Mouse (Mus musculus): Measurements from ENCODE around the gene Tab1. TPM values are rescaled to one million over a fixed set of nuclear protein-coding genes. Genes with fewer than 3 reads are reported as not detected.

Tab1 gene
- total RNA-seq, 2 experiments from 2014 or later = 0.58 to 6.5 TPM

- no peak for ATAC-seq (replicated peaks; ENCODE audit: low FRiP score, poor library complexity, severe bottlenecking)
Observed at GRCm38 (mm10) chr15:80188927-80189326, 56.0 kb downstream of the Tab1 start.

DNA sequence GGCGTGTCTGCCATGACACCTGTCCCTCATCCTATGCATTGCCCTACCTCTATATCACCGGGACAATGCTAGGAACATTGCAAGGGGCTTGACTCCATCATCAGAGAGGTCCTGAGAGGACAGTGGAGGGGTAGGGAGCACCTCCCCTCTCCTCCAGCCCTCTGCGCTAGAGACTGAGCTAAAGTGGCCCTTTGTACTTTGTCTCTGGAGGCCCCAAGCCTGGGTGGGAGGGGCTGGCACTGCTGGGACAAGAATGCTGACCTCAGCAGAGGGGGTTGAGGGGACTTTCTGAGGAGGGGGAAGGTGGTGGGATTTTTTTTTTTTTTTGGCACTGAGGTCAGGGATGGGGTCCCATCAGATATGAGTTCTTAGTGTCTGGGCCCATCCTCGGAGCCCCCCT lies 57.1 kb downstream of the Tab1 start:
- no peak for ATAC-seq (replicated peaks; ENCODE audit: low FRiP score, poor library complexity, severe bottlenecking)

DNA sequence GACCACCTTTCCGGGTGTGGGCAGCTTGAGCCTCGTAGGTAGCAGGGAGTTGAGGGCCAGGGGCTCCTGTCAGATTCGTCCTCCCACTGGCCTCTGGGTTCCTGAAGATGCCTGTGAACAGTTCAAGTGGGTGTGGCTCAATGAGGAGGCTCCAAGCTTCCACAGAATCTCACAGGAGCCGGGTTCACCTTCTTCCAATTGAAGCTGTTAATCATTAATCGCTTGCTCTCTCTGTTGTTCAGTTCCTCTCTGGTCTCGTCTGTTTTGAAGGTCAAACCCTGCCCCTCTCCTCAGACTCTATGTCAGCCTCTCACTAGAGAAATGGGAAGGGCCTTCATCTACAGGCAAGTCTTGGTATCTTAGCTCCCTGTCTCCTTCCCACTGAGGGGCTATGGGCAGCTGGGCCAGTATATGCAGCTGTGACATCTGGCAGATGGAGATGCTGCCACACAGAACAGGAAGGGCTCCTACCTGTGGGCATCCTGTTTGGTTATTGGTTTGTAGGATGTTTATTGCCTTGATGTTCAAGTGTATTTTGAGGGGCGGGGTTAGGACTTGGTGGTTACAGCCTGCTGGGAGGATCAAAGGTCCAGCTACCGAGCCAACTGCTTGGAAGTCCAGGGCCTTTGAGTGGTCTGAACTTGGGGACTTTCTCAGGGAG lies 58.8 kb downstream of the Tab1 start:
- no peak for ATAC-seq (replicated peaks; ENCODE audit: low FRiP score, poor library complexity, severe bottlenecking)

DNA sequence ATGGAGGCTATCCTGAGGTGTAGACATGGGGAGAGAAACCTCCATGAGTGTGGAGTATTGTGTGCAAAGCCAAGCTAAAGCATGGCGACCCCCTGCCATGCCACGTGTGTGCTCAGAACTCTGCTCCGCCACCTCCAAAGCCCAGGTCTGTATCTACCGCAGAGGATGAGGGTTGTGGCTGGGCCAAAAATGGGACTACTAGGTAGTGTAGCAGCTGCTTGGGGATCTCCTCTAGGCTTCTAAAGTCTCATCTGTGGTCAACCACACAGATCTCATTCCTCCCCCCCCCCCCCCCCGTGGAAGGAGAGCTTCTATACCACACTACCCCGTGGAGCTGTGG lies 59.3 kb downstream of the Tab1 start:
- ATAC-seq (replicated peaks; ENCODE audit: low FRiP score, poor library complexity, severe bottlenecking) = no peak

GRCm38 (mm10) chr15:80192847-80193246 lies 59.9 kb downstream of the Tab1 start:
- no peak for ATAC-seq (replicated peaks; ENCODE audit: low FRiP score, poor library complexity, severe bottlenecking)

GRCm38 (mm10) chr15:80199556-80199955 lies 66.6 kb downstream of the Tab1 start:
- no peak for ATAC-seq (replicated peaks; ENCODE audit: low FRiP score, poor library complexity, severe bottlenecking)

DNA sequence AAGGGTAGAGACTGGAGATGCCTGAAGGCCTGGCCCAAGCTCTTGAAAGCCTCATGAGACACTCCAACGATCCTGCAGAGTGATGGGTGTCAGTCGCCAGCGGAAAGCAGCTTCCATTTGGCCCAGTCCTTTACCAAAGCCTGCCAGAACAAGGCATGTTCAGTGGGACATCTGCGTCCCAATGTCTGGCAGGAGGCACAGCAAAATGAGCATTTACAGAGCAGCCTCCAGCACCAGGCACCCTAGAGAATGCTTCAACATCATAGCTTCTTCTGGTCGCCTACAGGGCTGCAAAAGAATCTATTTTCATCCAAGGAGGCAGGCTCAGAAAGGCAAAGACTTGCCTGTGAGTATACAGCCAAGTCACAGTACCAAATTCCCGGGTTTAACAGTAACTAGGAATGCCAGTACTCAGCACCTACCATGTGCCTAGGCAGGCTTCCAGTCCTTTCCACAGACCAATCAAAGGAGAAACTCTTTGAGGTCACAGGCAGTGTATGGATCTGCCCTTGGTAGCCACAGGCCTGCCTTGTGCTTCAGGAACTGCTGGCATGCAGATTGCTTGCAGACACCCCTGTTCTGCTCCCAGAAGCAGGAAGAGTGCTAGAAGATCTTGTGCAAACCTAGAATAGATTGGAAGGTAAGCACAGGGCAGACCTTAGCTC lies 69.3 kb downstream of the Tab1 start:
- ATAC-seq (replicated peaks; ENCODE audit: low FRiP score, poor library complexity, severe bottlenecking) = no peak

DNA sequence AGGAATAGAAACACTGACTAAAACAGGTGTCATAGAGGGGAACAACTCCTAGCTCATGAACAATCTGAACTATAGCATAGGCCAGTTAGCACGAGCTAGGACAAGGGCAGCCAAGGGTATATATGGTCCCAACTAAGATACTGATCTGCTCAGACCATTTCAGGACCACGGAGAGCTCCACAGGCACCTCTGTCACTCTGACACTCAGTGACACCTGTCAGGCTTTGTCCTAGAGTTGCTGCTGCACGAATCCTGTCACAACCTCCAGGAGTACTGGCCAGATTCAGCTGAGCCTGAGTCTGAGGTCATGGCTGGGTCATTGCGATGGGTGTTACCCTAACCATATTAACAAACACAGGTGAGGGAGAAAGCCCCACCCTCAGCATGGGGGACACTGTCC lies 70.5 kb downstream of the Tab1 start:
- no peak for ATAC-seq (replicated peaks; ENCODE audit: low FRiP score, poor library complexity, severe bottlenecking)

- no peak for ATAC-seq (replicated peaks; ENCODE audit: low FRiP score, poor library complexity, severe bottlenecking)
Observed at GRCm38 (mm10) chr15:80206057-80206565, 73.2 kb downstream of the Tab1 start.

DNA sequence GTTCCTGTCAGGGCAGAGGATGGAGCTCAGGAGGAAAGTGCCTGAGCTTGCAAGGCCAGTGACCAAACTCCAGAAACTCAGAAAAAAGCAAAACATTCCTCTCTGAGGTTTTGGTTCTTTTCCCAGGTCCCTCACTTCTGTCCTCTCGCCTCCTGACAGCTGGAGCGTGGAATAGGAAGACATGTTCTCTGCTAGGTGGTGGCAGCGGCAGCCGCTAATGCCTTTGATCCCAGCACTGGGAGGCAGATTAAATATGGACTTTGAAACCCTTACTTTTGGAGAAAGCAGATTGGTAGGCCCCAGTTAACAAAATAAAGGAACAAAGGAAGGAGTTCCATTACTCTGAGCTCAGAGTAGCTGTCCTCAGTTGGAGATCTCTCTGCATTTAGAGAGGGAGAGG lies 75.5 kb downstream of the Tab1 start:
- no peak for ATAC-seq (replicated peaks; ENCODE audit: low FRiP score, poor library complexity, severe bottlenecking)

Other genes with a start within 250 kb of the Tab1 start
- gene Apobec3, start 241.5 kb upstream of the Tab1 start, total RNA-seq (2015; ENCODE audit: low replicate concordance) = 79.8 and 80.1 TPM in 2 replicates
- gene Apobec3, start 241.5 kb upstream of the Tab1 start, total RNA-seq (2017; ENCODE audit: low replicate concordance) = 73.5 and 75.2 TPM in 2 replicates
- 2.1 and 6.9 TPM in 2 replicates for gene Cbx7, start 162.0 kb upstream of the Tab1 start, total RNA-seq (2015; ENCODE audit: low replicate concordance)
- gene Cbx7, start 162.0 kb upstream of the Tab1 start, total RNA-seq (2017; ENCODE audit: low replicate concordance) = 4.5 and 6.4 TPM in 2 replicates
- not detected in 2 replicates for gene Pdgfb, start 118.2 kb upstream of the Tab1 start, total RNA-seq (2015; ENCODE audit: low replicate concordance)
- gene Pdgfb, start 118.2 kb upstream of the Tab1 start, total RNA-seq (2017; ENCODE audit: low replicate concordance) = 0.42 and 0.94 TPM in 2 replicates
- 5.8 and 8.6 TPM in 2 replicates for gene Syngr1, start 41.8 kb upstream of the Tab1 start, total RNA-seq (2015; ENCODE audit: low replicate concordance)
- 6.0 and 7.1 TPM in 2 replicates for gene Syngr1, start 41.8 kb upstream of the Tab1 start, total RNA-seq (2017; ENCODE audit: low replicate concordance)
- 449 and 474 TPM in 2 replicates for gene Rpl3, start 41.3 kb upstream of the Tab1 start, total RNA-seq (2015; ENCODE audit: low replicate concordance)
- gene Rpl3, start 41.3 kb upstream of the Tab1 start, total RNA-seq (2017; ENCODE audit: low replicate concordance) = 532 and 676 TPM in 2 replicates
- not detected in 2 replicates for gene Mgat3, start 40.6 kb downstream of the Tab1 start, total RNA-seq (2015; ENCODE audit: low replicate concordance)
- not detected in 2 replicates for gene Mgat3, start 40.6 kb downstream of the Tab1 start, total RNA-seq (2017; ENCODE audit: low replicate concordance)
- gene Mief1, start 100.9 kb downstream of the Tab1 start, total RNA-seq (2015; ENCODE audit: low replicate concordance) = 6.5 and 7.7 TPM in 2 replicates
- gene Mief1, start 100.9 kb downstream of the Tab1 start, total RNA-seq (2017; ENCODE audit: low replicate concordance) = 17.8 and 18.8 TPM in 2 replicates
- not detected in 2 replicates for gene AC140267.1, start 102.7 kb downstream of the Tab1 start, total RNA-seq (2015; ENCODE audit: low replicate concordance)
- gene AC140267.1, start 102.7 kb downstream of the Tab1 start, total RNA-seq (2017; ENCODE audit: low replicate concordance) = not detected in 2 replicates
- gene Atf4, start 122.1 kb downstream of the Tab1 start, total RNA-seq (2015; ENCODE audit: low replicate concordance) = 86.3 and 108 TPM in 2 replicates
- gene Atf4, start 122.1 kb downstream of the Tab1 start, total RNA-seq (2017; ENCODE audit: low replicate concordance) = 148 and 150 TPM in 2 replicates
- gene Rps19bp1, start 131.2 kb downstream of the Tab1 start, total RNA-seq (2015; ENCODE audit: low replicate concordance) = 15.4 and 16.5 TPM in 2 replicates
- 5.0 and 10.1 TPM in 2 replicates for gene Rps19bp1, start 131.2 kb downstream of the Tab1 start, total RNA-seq (2017; ENCODE audit: low replicate concordance)
- gene Cacna1i, start 154.1 kb downstream of the Tab1 start, total RNA-seq (2015; ENCODE audit: low replicate concordance) = not detected in 2 replicates
- gene Cacna1i, start 154.1 kb downstream of the Tab1 start, total RNA-seq (2017; ENCODE audit: low replicate concordance) = not detected in 2 replicates